8 mouse cellular contexts compared by ENCODE assay signal in genomic region chr13:39011696-39012095, GRCm38 (mm10). TPM values are rescaled to one million over a fixed set of nuclear protein-coding genes. Genes with fewer than 3 reads are reported as not detected.
DNase-seq lines count a peak whose midpoint lies in the region; ATAC-seq and TF ChIP-seq lines count a peak whose summit lies in the region.

No protein-coding gene starts in this region.

- peak overlapping the region; percentile 4; the same call in 1 of the 2 replicates for H3K9ac ChIP-seq in ES-E14 (ENCODE audit: insufficient read depth, low read depth, low read length, poor library complexity, severe bottlenecking)
- H3K9ac ChIP-seq in forebrain, postnatal 0 days, result no peak overlapping the region
- H3K9ac ChIP-seq in lung, embryonic 14.5 days, result no peak overlapping the region

- no peaks in the 10 kb centered on the region for H3K9me3 ChIP-seq in ES-E14 (ENCODE audit: control insufficient read depth, insufficient read depth, low read depth, low read length)
- no peaks in the 10 kb centered on the region for H3K9me3 ChIP-seq in forebrain, postnatal 0 days (ENCODE audit: low read length)
- no peaks in the 10 kb centered on the region for H3K9me3 ChIP-seq in lung, embryonic 14.5 days (ENCODE audit: low read depth, low read length)

- ATAC-seq in forebrain, postnatal 0 days, result peak; percentile 94
- peak; percentile 82 for ATAC-seq in lung, embryonic 14.5 days (ENCODE audit: insufficient read depth)

- H3K4me3 ChIP-seq in ES-E14 (ENCODE audit: insufficient read depth in 1 of 2, low read depth in 1 of 2, low read length in 2 of 2, poor library complexity in 1 of 2, severe bottlenecking in 1 of 2), result peak overlapping the region; percentile 22 to 43; a peak in 3 of 4 replicates
- H3K4me3 ChIP-seq in forebrain, postnatal 0 days (ENCODE audit: low read depth, low read length), result no peak overlapping the region
- H3K4me3 ChIP-seq in layer of hippocampus, adult 2 months, result peak overlapping the region; percentile 33; the same call in 1 of the 2 replicates
- H3K4me3 ChIP-seq in lung, embryonic 14.5 days (ENCODE audit: low read depth, low read length), result no peak overlapping the region

- peak overlapping the region; percentile 22 for H3K4me2 ChIP-seq in forebrain, postnatal 0 days (ENCODE audit: low read depth)
- H3K4me2 ChIP-seq in lung, embryonic 14.5 days, result peak overlapping the region; percentile 49

- H3K36me3 ChIP-seq in ES-E14 (ENCODE audit: control insufficient read depth, insufficient read depth, low read length, poor library complexity, severe bottlenecking), result no peaks in the 10 kb centered on the region
- no peaks in the 10 kb centered on the region for H3K36me3 ChIP-seq in forebrain, postnatal 0 days (ENCODE audit: insufficient read depth)
- no peaks in the 10 kb centered on the region for H3K36me3 ChIP-seq in lung, embryonic 14.5 days (ENCODE audit: insufficient read depth)

- TF ChIP-seq CTCF in forebrain, postnatal 0 days (IDR thresholded peaks at IDR 0.05; ENCODE audit: low read depth), result peak; percentile 79
- peak; percentile 96 for TF ChIP-seq CTCF in layer of hippocampus, adult 2 months (conservative IDR thresholded peaks at IDR 0.05)
- peak; percentile 93 for TF ChIP-seq CTCF in lung, embryonic 14.5 days (IDR thresholded peaks at IDR 0.05; ENCODE audit: low read depth)

- no peaks in the 10 kb centered on the region for H3K27me3 ChIP-seq in forebrain, postnatal 0 days (ENCODE audit: insufficient read depth, low read length)
- no peaks in the 10 kb centered on the region for H3K27me3 ChIP-seq in lung, embryonic 14.5 days (ENCODE audit: insufficient read depth, low read length)

- H3K4me1 ChIP-seq in ES-E14 (ENCODE audit: control insufficient read depth in 2 of 2, insufficient read depth in 2 of 2, low read length in 2 of 2, poor library complexity in 1 of 2), result no peaks in the 10 kb centered on the region
- no peaks in the 10 kb centered on the region for H3K4me1 ChIP-seq in forebrain, postnatal 0 days (ENCODE audit: insufficient read depth)
- H3K4me1 ChIP-seq in lung, embryonic 14.5 days (ENCODE audit: insufficient read depth), result no peaks in the 10 kb centered on the region

- 4% methylated on average over 8 of the region's 8 CpGs for WGBS in forebrain, postnatal 0 days
- WGBS in lung, embryonic 14.5 days, result 5% methylated on average over 8 of the region's 8 CpGs

- in situ Hi-C loops in ES-E14 (cut with MboI; ENCODE audit: low sequenced_read_pairs in 2 of 2, unreplicated experiment in 2 of 2), result no loop called here

- H3K27ac ChIP-seq in ES-E14 (ENCODE audit: insufficient read depth, low read depth, low read length, poor library complexity, severe bottlenecking), result no peak overlapping the region
- H3K27ac ChIP-seq in forebrain, postnatal 0 days (ENCODE audit: low read depth, low read length), result no peak overlapping the region
- H3K27ac ChIP-seq in layer of hippocampus, adult 2 months, result peak overlapping the region; percentile 64; the same call in 1 of the 2 replicates
- no peak overlapping the region for H3K27ac ChIP-seq in lung, embryonic 14.5 days (ENCODE audit: low read depth)

- DNase-seq in ES-E14 (ENCODE audit: low read depth, low spot score), result peak; percentile 87
- peak; percentile 80 to 84 for DNase-seq in cerebellum, adult 18-20 months
- DNase-seq in forebrain, postnatal 0 days, result peak; percentile 80
- DNase-seq in heart, postnatal 4 days, result peak; percentile 83
- DNase-seq in layer of hippocampus, adult 2 months (ENCODE audit: low spot score in 2 of 2), result peak; percentile 70 to 79
- peak; percentile 89 for DNase-seq in lung, embryonic 14.5 days
- peak; percentile 52 for DNase-seq in ovary, postnatal 14 days (ENCODE audit: low spot score)
- peak; percentile 65 for DNase-seq in thymus, postnatal 14 days

TF ChIP-seq in ES-E14, 5 proteins besides CTCF, POLR2A, EP300 and RAD21:
- TF ChIP-seq MAFK (IDR thresholded peaks at IDR 0.05; ENCODE audit: insufficient read depth, low read depth, low read length) (no peak), HCFC1 (IDR thresholded peaks at IDR 0.05; ENCODE audit: borderline replicate concordance, insufficient read depth, low read length) (no peak), ZC3H11A (IDR thresholded peaks at IDR 0.05; ENCODE audit: borderline replicate concordance, low read depth, low read length) (0 out of 2 replicates have a peak, but pooled peaks have one; percentile 19)
TF ChIP-seq in ES-E14: peak in this region for 1.

RNA-seq across cellular contexts. Expression of gene Slc35b3, which starts 51.0 kb away (rescaled TPM):
- total RNA-seq in ES-E14 (2012; rRNA removed), result 20.3 and 23.0 TPM in 2 replicates
- 29.3 and 37.8 TPM in 2 replicates for total RNA-seq in forebrain, postnatal 0 days (2014; rRNA removed)
- 21.0 and 25.8 TPM in 2 replicates for polyA plus RNA-seq in forebrain, postnatal 0 days (2015; fragmentation: Nextera tagmentation; extraction: Ambion mirVana)
- total RNA-seq in heart, postnatal 4 days (2021), result 10 to 100 TPM; 12.3 to 13.9 TPM
- total RNA-seq in layer of hippocampus, adult 2 months (2021), result 10 to 100 TPM; 16.8 to 17.9 TPM
- 33.8 and 37.8 TPM in 2 replicates for polyA plus RNA-seq in lung, embryonic 14.5 days (2014; fragmentation: Nextera tagmentation; extraction: Ambion mirVana)

Comparison
In these comparisons a context has a peak if more than half of its experiments do, and no peak if none do; other contexts are left out.
1. H3K4me3 ChIP-seq: peak in ES-E14 (2 of 2) and layer of hippocampus, adult 2 months (single experiment); none in forebrain, postnatal 0 days (single experiment) and lung, embryonic 14.5 days (single experiment).
2. Peak in every context shown above with its lines, with median percentiles within 50 percentile points of each other: DNase-seq and CTCF ChIP-seq.